16 mouse cellular contexts compared by ENCODE assay signal in the genomic region with DNA sequence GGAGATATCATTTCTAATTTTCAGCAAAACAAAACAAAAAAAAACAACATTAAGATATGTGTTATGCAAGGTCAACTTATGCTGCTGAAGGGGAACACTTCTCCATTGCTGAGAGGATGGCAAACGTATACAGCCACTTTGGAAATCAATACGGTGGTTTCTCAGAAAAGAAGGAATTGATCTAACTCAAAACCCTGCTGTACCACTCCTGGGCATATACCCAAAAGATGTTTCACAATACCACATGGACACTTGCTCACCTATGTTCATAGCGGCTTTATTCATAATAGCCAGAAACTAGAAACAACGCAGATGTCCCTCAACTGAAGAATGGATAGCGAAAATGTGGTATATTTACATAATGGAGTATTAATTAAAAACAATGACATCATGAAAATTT.
"Had no signal": no experiment of that assay in that cellular context is flagged by ENCODE, and none has a peak within 500 bp of the region (broad histone marks: within the 10 kb centered on the region; RNA-seq: fewer than 3 reads in every experiment).

No protein-coding gene starts in this region.

- H3K9ac ChIP-seq: neural tube, embryonic 13.5 days; neural tube, embryonic 15.5 days; stomach, embryonic 15.5 days had no signal

- H3K4me2 ChIP-seq: neural tube, embryonic 13.5 days; neural tube, embryonic 15.5 days; stomach, embryonic 15.5 days had no signal

- H3K27ac ChIP-seq: neural tube, embryonic 13.5 days; neural tube, embryonic 15.5 days; stomach, embryonic 15.5 days; stomach, postnatal 0 days had no signal

- H3K36me3 ChIP-seq: neural tube, embryonic 13.5 days; neural tube, embryonic 15.5 days; stomach, embryonic 15.5 days had no signal

- H3K27me3 ChIP-seq: neural tube, embryonic 13.5 days; neural tube, embryonic 15.5 days; stomach, embryonic 15.5 days had no signal

- H3K4me1 ChIP-seq: stomach, embryonic 15.5 days had no signal

- H3K4me3 ChIP-seq: neural tube, embryonic 13.5 days; neural tube, embryonic 15.5 days; stomach, embryonic 15.5 days had no signal

- DNase-seq: retina, postnatal 1 day; right cerebral cortex, adult 18-20 months; right cerebral cortex, postnatal 14 days; right cerebral cortex, postnatal 25 days; right cerebral cortex, postnatal 4 days; spleen, adult 18-20 months; thymus, adult 18-20 months; thymus, adult 2 months; thymus, postnatal 14 days; thymus, postnatal 25 days; thymus, postnatal 36 days; thymus, postnatal 4 days had no signal

- H3K9me3 ChIP-seq: neural tube, embryonic 13.5 days; neural tube, embryonic 15.5 days; stomach, embryonic 15.5 days had no signal
